Mouse (Mus musculus): ENCODE results near the gene Ncl.

DNA sequence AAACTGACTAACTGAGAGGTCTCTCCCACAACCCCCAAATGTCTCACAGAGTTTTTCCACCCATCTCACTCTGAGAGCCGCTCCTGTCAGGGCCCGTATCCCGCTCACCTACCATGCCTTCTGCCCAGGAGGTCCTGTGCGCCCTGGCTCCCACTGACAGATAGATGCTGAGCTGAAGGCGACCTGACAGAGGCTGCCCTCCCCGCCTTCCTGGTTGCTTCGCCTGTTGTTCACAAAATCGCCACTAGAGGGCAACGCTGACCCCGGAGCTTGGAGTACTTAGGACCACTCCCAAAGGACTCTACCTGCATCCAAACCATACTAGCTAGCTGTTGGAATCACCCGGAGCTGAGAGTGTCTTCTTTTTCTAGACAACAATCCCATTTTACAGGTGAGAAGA, 30.0 kb upstream of the Ncl start:
- no peak for TF ChIP-seq GATA1 (IDR thresholded peaks at IDR 0.05; ENCODE audit: borderline replicate concordance, low read length)
- TF ChIP-seq CTCF (IDR thresholded peaks at IDR 0.05; ENCODE audit: low read depth, low read length) = peak; percentile 98

Measured in G1E (cell line).